Mouse (Mus musculus): ENCODE measurements at regions not wholly inside any gene's neighbourhood (a gene's known extent, or its start where the extent isn't known, plus 50 kb on each side); places are given as distances from the start of the nearest gene placed in this dataset.

DNA sequence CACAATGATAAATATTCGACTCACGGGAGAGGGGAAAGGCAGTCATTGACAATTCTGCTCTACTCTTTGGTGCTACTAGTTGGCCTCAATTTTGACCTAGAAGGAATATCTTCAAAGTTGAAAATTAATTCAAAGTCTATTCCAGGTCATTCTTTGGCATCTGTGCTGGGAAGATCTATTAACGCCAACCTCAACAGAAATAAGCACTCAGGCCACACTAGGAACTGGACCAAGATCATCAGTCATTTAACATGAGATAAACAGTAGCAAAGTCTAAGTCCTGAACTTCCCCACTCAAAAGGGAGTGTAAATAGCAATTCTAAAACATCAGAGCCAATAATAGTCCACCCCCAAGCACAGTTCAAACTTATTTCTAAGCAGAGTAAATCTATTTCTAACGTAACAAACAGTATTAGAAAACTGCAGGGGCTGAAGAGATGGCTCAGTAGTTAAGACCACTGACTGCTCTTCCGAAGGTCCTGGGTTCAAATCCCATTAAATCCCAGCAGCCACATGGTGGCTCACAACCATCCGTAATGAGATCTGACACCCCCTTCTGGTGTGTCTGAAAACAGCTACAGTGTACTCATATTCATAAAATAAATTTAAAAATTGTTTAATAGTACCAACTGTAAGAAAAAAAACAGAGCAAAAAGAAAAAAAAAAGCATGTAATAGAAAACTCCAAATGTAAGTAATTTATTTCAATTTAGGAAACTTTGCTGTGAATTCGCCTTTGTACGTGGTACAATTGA is 75.1 kb upstream of the Atp2b1 start:
- WGBS: 94% methylated on average over 8 of the region's 8 CpGs
- peaks cover 6% of the 10 kb centered on the region for H3K9me3 ChIP-seq (ENCODE audit: control insufficient read depth, low read length)

DNA sequence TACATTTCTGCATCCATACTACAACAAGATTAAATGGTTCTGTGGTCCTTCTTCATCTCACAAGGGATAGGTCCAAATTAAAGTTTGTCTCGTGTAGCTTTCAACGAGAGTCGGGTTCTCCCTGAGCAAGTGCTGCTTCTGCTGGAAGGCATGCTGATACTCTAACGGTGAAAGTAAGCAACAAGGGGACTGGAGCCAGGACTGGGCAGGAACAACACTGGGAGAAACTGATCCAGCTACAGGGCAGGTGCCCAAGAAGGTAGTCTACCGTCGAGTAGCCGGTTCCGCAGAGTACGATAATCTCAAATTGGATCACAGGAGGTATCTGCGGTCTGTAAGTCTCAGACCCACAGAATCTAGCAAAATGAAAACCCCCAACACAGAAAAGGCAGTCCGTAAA is 74.2 kb upstream of the Atp2b1 start:
- Histone ChIP-seq H3K4me2 (no peak overlapping the region), H3K36me3 (ENCODE audit: control insufficient read depth, insufficient read depth, low read length) (no peaks in the 10 kb centered on the region), H3K27ac (ENCODE audit: low read depth, low read length) (no peak overlapping the region), H3K4me1 (ENCODE audit: control insufficient read depth, insufficient read depth, low read length) (no peaks in the 10 kb centered on the region), H3K9ac (ENCODE audit: low read length) (no peak overlapping the region), H3K9me3 (ENCODE audit: control insufficient read depth, low read length) (peaks cover 10% of the 10 kb centered on the region), H3K4me3 (ENCODE audit: low read depth, low read length) (no peak overlapping the region), H3K27me3 (ENCODE audit: control insufficient read depth, insufficient read depth, low read length) (no peaks in the 10 kb centered on the region)
- peak; percentile 28 for DNase-seq (ENCODE audit: low spot score, missing footprints)
- 93% methylated on average over 11 of the region's 11 CpGs for WGBS
- ATAC-seq (ENCODE audit: low FRiP score): no peak

More for the DNA sequence above, 75.1 kb upstream of the Atp2b1 start:
- no peak for ATAC-seq (ENCODE audit: low FRiP score)
- DNase-seq (ENCODE audit: low spot score, missing footprints): no peak
- Histone ChIP-seq H3K27me3 (ENCODE audit: control insufficient read depth, insufficient read depth, low read length) (no peaks in the 10 kb centered on the region), H3K4me3 (ENCODE audit: low read depth, low read length) (no peak overlapping the region), H3K4me1 (ENCODE audit: control insufficient read depth, insufficient read depth, low read length) (no peaks in the 10 kb centered on the region), H3K27ac (ENCODE audit: low read depth, low read length) (no peak overlapping the region), H3K36me3 (ENCODE audit: control insufficient read depth, insufficient read depth, low read length) (no peaks in the 10 kb centered on the region), H3K9ac (ENCODE audit: low read length) (no peak overlapping the region), H3K4me2 (no peak overlapping the region)

DNA sequence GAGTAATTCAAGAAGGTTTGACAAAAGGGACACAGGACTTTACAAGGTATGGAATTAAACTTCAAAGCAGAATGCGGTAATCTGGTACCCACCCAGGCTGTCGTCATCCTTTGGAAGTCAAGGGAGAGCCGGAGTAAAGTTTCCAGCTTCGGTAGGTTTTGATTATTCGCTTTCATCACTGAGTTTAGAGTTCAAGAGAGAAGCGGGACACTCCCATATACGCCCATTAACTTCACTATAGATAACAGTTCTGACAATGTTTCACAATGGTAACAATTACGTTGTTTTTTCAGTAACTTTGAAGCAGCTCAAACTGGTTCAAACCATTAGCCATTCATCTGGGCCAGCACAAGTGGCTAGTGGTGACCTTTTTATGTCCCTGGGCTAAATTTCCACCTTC is 73.8 kb upstream of the Atp2b1 start:
- DNase-seq (ENCODE audit: low spot score, missing footprints): no peak
- Histone ChIP-seq H3K4me2 (no peak overlapping the region), H3K4me1 (ENCODE audit: control insufficient read depth, insufficient read depth, low read length) (no peaks in the 10 kb centered on the region), H3K36me3 (ENCODE audit: control insufficient read depth, insufficient read depth, low read length) (no peaks in the 10 kb centered on the region), H3K9me3 (ENCODE audit: control insufficient read depth, low read length) (peaks cover 10% of the 10 kb centered on the region), H3K9ac (ENCODE audit: low read length) (no peak overlapping the region), H3K27ac (ENCODE audit: low read depth, low read length) (no peak overlapping the region), H3K27me3 (ENCODE audit: control insufficient read depth, insufficient read depth, low read length) (no peaks in the 10 kb centered on the region), H3K4me3 (ENCODE audit: low read depth, low read length) (no peak overlapping the region)
- ATAC-seq (ENCODE audit: low FRiP score): no peak
- WGBS: 95% methylated on average over 8 of the region's 8 CpGs

DNA sequence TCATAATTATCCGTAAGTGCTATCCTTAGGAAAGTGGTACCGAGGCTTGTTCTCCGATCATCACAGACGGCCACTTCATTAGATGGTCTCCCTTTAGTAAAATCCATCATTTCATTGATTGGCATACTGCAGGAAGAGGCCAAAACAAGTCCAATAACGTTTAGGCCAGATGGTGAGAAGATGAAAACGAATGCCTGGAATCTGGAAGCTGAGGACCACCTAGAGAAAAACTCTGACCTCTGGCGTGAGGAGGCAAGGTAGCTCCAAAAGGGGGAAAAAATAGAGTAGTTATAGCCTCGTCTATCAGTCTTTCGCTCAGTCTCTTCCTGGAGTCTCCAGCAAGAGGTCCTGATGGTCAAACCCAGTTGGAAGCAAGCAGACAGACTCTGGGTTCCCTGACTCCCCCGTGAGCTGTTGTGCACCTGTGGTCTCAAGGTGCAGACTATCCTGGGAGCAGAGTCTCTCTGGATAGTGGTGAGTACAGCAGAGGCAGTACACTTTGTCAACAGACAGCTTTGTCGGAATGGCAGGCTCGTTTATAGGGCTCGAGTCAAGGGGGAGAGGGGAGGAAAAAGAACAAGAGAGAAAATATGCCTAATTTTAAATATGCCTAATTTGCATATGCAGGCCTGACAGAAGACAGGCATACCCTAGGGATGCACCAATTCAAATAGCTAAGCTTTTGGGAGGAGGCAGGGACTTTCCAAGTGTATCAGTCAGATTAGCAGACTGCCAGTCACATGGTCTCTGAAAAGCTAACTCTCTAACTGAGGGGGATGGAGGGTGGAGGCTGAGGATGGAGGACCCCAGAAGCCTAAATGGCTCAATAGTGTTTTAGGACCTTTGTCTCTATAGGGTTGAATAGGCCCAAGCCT is 73.0 kb upstream of the Atp2b1 start:
- H3K4me1 ChIP-seq (ENCODE audit: control insufficient read depth, insufficient read depth, low read length): no peaks in the 10 kb centered on the region
- no peaks in the 10 kb centered on the region for H3K27me3 ChIP-seq (ENCODE audit: control insufficient read depth, insufficient read depth, low read length)
- WGBS: 88% methylated on average over 13 of the region's 13 CpGs
- ATAC-seq (ENCODE audit: low FRiP score) (no peak), DNase-seq (ENCODE audit: low spot score, missing footprints) (peak; percentile 45)
- peaks cover 10% of the 10 kb centered on the region for H3K9me3 ChIP-seq (ENCODE audit: control insufficient read depth, low read length)
- H3K4me2 ChIP-seq: no peak overlapping the region
- H3K4me3 ChIP-seq (ENCODE audit: low read depth, low read length): no peak overlapping the region
- no peak overlapping the region for H3K9ac ChIP-seq (ENCODE audit: low read length)
- H3K27ac ChIP-seq (ENCODE audit: low read depth, low read length): no peak overlapping the region
- H3K36me3 ChIP-seq (ENCODE audit: control insufficient read depth, insufficient read depth, low read length): no peaks in the 10 kb centered on the region

DNA sequence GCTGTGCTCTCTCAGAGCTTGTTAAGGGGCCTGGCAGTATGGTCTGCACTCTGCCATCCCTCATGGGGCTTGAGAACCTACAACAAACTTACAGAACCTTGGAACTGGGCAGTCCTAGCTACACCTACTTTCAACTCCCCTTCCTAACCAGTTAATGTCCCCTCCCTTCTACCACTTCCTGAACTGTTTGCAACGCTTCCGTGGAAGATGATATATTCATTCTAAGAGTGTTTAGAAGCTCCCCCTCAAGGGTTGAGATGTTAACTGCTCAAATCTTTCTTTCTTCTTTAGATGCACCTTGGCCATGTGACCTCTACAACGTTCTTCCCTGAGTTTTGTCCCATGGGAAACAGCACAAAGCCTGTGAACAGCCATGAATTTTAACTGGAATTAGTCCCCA is 72.3 kb upstream of the Atp2b1 start:
- ATAC-seq (ENCODE audit: low FRiP score): no peak
- Histone ChIP-seq H3K4me2 (no peak overlapping the region), H3K27ac (ENCODE audit: low read depth, low read length) (no peak overlapping the region), H3K9ac (ENCODE audit: low read length) (no peak overlapping the region), H3K27me3 (ENCODE audit: control insufficient read depth, insufficient read depth, low read length) (no peaks in the 10 kb centered on the region), H3K4me1 (ENCODE audit: control insufficient read depth, insufficient read depth, low read length) (no peaks in the 10 kb centered on the region), H3K36me3 (ENCODE audit: control insufficient read depth, insufficient read depth, low read length) (no peaks in the 10 kb centered on the region), H3K9me3 (ENCODE audit: control insufficient read depth, low read length) (peaks cover 10% of the 10 kb centered on the region), H3K4me3 (ENCODE audit: low read depth, low read length) (no peak overlapping the region)
- peak; percentile 47 for DNase-seq (ENCODE audit: low spot score, missing footprints)
- 89% methylated on average over 3 of the region's 3 CpGs for WGBS

DNA sequence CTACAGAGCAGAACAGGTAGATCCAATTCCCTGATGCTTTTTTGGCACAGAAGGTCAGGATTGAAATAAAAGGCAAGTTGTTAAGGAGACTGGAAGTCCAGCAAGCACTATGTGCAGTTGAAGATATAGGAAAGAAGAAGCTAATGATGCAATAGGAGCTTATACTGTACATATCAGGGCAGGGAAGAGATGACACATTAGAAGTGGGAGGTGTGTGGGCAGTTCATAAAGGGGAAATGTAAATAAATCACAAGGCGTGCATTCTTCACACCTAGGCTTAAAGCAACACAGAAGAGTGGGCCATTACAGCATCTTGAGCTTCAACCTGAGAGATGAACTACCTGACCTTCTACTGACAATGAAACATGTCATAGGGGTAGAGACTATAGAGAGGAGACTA is 71.5 kb upstream of the Atp2b1 start:
- Histone ChIP-seq H3K9ac (ENCODE audit: low read length) (no peak overlapping the region), H3K4me2 (no peak overlapping the region), H3K27me3 (ENCODE audit: control insufficient read depth, insufficient read depth, low read length) (no peaks in the 10 kb centered on the region), H3K4me1 (ENCODE audit: control insufficient read depth, insufficient read depth, low read length) (no peaks in the 10 kb centered on the region), H3K4me3 (ENCODE audit: low read depth, low read length) (no peak overlapping the region), H3K36me3 (ENCODE audit: control insufficient read depth, insufficient read depth, low read length) (no peaks in the 10 kb centered on the region), H3K9me3 (ENCODE audit: control insufficient read depth, low read length) (peaks cover 10% of the 10 kb centered on the region), H3K27ac (ENCODE audit: low read depth, low read length) (no peak overlapping the region)
- WGBS: 100% methylated on average over 1 of the region's 1 CpGs
- ATAC-seq (ENCODE audit: low FRiP score) (no peak), DNase-seq (ENCODE audit: low spot score, missing footprints) (no peak)

DNA sequence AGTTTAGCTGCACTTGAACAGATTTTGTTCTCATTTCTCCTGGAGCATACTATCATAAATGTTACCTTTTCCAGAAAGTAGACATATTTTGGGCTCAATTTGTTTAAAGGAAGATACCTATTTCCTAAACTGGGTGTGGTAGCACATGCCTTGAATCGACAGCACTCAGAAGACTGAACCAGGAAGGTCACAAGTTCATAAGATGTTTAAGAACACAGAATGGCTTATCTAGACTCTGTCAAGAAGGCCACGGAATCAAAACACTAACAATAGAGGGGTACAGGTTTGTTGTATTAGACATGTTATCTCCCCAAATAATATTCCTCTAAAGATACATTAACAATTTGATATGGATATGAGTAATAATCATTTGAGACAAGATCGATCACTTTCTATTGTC is 64.4 kb upstream of the Atp2b1 start:
- Histone ChIP-seq H3K4me2 (no peak overlapping the region), H3K36me3 (ENCODE audit: control insufficient read depth, insufficient read depth, low read length) (no peaks in the 10 kb centered on the region), H3K9me3 (ENCODE audit: control insufficient read depth, low read length) (no peaks in the 10 kb centered on the region; the same call in 1 of the 2 replicates), H3K27ac (ENCODE audit: low read depth, low read length) (no peak overlapping the region), H3K27me3 (ENCODE audit: control insufficient read depth, insufficient read depth, low read length) (no peaks in the 10 kb centered on the region), H3K9ac (ENCODE audit: low read length) (no peak overlapping the region), H3K4me3 (ENCODE audit: low read depth, low read length) (no peak overlapping the region), H3K4me1 (ENCODE audit: control insufficient read depth, insufficient read depth, low read length) (no peaks in the 10 kb centered on the region)
- DNase-seq (ENCODE audit: low spot score, missing footprints) (no peak), ATAC-seq (ENCODE audit: low FRiP score) (no peak)
- 88% methylated on average over 3 of the region's 3 CpGs for WGBS

DNA sequence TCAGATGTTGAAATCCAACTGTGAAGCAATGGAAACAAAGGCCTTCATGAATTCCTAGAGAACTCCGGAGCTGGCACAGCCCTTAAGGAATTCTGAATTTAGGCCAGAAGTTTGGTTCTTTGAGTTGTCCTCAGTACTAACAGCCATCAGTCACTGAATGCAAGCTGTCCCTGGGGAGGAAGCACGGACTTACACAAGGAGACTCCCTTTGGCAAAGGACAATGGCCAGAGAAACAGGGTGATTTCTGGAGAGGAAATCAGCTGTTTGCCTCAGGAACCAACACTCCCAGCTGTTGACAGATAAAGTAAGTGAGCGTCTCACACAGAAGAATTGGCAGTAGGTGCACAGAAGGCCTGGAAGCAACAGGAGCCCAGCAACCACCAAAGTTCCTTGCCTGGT is 56.8 kb upstream of the Atp2b1 start:
- Histone ChIP-seq H3K4me3 (ENCODE audit: low read depth, low read length) (no peak overlapping the region), H3K9ac (ENCODE audit: low read length) (no peak overlapping the region), H3K27ac (ENCODE audit: low read depth, low read length) (no peak overlapping the region), H3K4me2 (no peak overlapping the region), H3K4me1 (ENCODE audit: control insufficient read depth, insufficient read depth, low read length) (no peaks in the 10 kb centered on the region), H3K9me3 (ENCODE audit: control insufficient read depth, low read length) (no peaks in the 10 kb centered on the region), H3K36me3 (ENCODE audit: control insufficient read depth, insufficient read depth, low read length) (no peaks in the 10 kb centered on the region), H3K27me3 (ENCODE audit: control insufficient read depth, insufficient read depth, low read length) (no peaks in the 10 kb centered on the region)
- WGBS: 60% methylated on average over 3 of the region's 3 CpGs
- no peak for ATAC-seq (ENCODE audit: low FRiP score)
- no peak for DNase-seq (ENCODE audit: low spot score, missing footprints)

DNA sequence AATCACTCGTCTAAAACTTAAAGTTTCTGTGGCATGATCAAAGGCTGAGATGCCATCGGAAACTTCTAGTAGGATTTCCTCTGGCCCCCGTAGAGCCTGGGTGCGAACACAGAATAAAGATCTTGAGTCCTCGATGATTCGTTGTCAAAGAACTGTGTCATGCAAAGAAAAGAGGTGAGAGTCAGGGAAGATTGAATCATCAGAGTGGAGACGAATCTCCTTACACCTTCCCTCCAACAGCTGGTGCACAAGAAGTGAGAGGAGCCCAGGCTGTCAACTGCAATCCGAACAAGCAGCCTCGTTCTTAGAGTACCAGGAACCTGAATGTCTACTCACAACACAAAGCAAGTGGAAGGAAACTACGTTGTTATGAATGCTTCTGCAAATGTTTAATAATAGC is 52.7 kb upstream of the Atp2b1 start:
- 86% methylated on average over 10 of the region's 10 CpGs for WGBS
- Histone ChIP-seq H3K27me3 (ENCODE audit: control insufficient read depth, insufficient read depth, low read length) (no peaks in the 10 kb centered on the region), H3K9me3 (ENCODE audit: control insufficient read depth, low read length) (no peaks in the 10 kb centered on the region), H3K4me2 (no peak overlapping the region), H3K27ac (ENCODE audit: low read depth, low read length) (no peak overlapping the region), H3K4me3 (ENCODE audit: low read depth, low read length) (no peak overlapping the region), H3K9ac (ENCODE audit: low read length) (no peak overlapping the region), H3K4me1 (ENCODE audit: control insufficient read depth, insufficient read depth, low read length) (no peaks in the 10 kb centered on the region), H3K36me3 (ENCODE audit: control insufficient read depth, insufficient read depth, low read length) (no peaks in the 10 kb centered on the region)
- ATAC-seq (ENCODE audit: low FRiP score): no peak
- DNase-seq (ENCODE audit: low spot score, missing footprints): no peak
